Mouse (Mus musculus) forebrain, embryonic 16.5 days (tissue): ENCODE results near the gene Tnfrsf9. TPM values are rescaled to one million over a fixed set of nuclear protein-coding genes. Genes with fewer than 3 reads are reported as not detected.

Source experiments
- ATAC-seq: fragments of 200-750 bp; cut with Nextera tagmentation; 2 replicates; pipeline ENCODE4 v1.8.0; 2017; ENCODE audit warnings: mild to moderate bottlenecking, moderate library complexity
- H3K27ac ChIP-seq: fragments of 300-500 bp; sonication (generic); 2 replicates; pipeline ENCODE4 v1.5.1; 2014; ENCODE audit warnings: low read length, control low read depth
- H3K27me3 ChIP-seq: fragments of 300-500 bp; sonication (generic); replicated peaks from 2 replicates; pipeline ENCODE4 v1.6.1; 2014; ENCODE audit warnings: low read length; ENCODE audit not compliant: control insufficient read depth, insufficient read depth
- H3K36me3 ChIP-seq: fragments of 300-500 bp; sonication (generic); 2 replicates; pipeline ENCODE4 v1.6.1; 2014; ENCODE audit not compliant: control insufficient read depth, insufficient read depth
- H3K4me1 ChIP-seq: fragments of 300-500 bp; sonication (generic); replicated peaks from 2 replicates; pipeline ENCODE4 v1.6.1; 2014; ENCODE audit warnings: low read length; ENCODE audit not compliant: control insufficient read depth, insufficient read depth
- H3K4me2 ChIP-seq: fragments of 300-500 bp; sonication (generic); 2 replicates; pipeline ENCODE4 v1.6.1; 2014; ENCODE audit warnings: mild to moderate bottlenecking, low read length, control low read depth
- H3K4me3 ChIP-seq: fragments of 300-500 bp; sonication (generic); replicated peaks from 2 replicates; pipeline ENCODE4 v1.5.1; 2014; ENCODE audit warnings: mild to moderate bottlenecking, low read length, control low read depth
- H3K9ac ChIP-seq: fragments of 300-500 bp; sonication (generic); replicated peaks from 2 replicates; pipeline ENCODE4 v1.6.1; 2014; ENCODE audit warnings: low read depth, low read length, control low read depth
- H3K9me3 ChIP-seq: fragments of 300-500 bp; sonication (generic); 2 replicates; pipeline ENCODE4 v1.6.1; 2016; ENCODE audit warnings: low read length; ENCODE audit not compliant: control insufficient read depth
- WGBS: fragments of 180-500 bp; shearing (Covaris S2); extraction: QIAGEN DNeasy Blood & Tissue Kit; methylation state at CpG from one replicate; pipeline ENCODE4 v1.1.7; 2014; 5-methylcytosine and 5-hydroxymethylcytosine counted together
- polyA plus RNA-seq: library from polyadenylated mRNA; unstranded; fragments of >200 nt; fragmentation: Nextera tagmentation; extraction: Ambion mirVana; gene quantifications from 2 replicates; pipeline ENCODE4 v1.2.1, GENCODE M21; 2015

Tnfrsf9 gene
- polyA plus RNA-seq, 1 experiment from 2014 or later, result 0.34 TPM

- Histone ChIP-seq H3K4me1 (peaks cover 4% of the 10 kb centered on the region; the same call in 1 of the 2 replicates), H3K9me3 (no peaks in the 10 kb centered on the region), H3K4me2 (no peak overlapping the region), H3K9ac (no peak overlapping the region), H3K27ac (no peak overlapping the region), H3K4me3 (no peak overlapping the region), H3K36me3 (no peaks in the 10 kb centered on the region), H3K27me3 (no peaks in the 10 kb centered on the region)
- WGBS, result 75% methylated on average over 11 of the region's 11 CpGs
- ATAC-seq, result no peak
These were observed 51.2 kb downstream of the Tnfrsf9 start for GRCm38 (mm10) chr4:150965555-150965951.

GRCm38 (mm10) chr4:150966556-150966955, 52.2 kb downstream of the Tnfrsf9 start:
- WGBS, result 23% methylated on average over 7 of the region's 7 CpGs
- Histone ChIP-seq H3K4me1 (peaks cover 4% of the 10 kb centered on the region; the same call in 1 of the 2 replicates), H3K27me3 (no peaks in the 10 kb centered on the region), H3K4me2 (no peak overlapping the region), H3K27ac (no peak overlapping the region), H3K4me3 (no peak overlapping the region), H3K36me3 (no peaks in the 10 kb centered on the region), H3K9me3 (no peaks in the 10 kb centered on the region), H3K9ac (no peak overlapping the region)
- ATAC-seq, result no peak

- no peak for ATAC-seq
- Histone ChIP-seq H3K4me2 (no peak overlapping the region), H3K27ac (no peak overlapping the region), H3K27me3 (no peaks in the 10 kb centered on the region), H3K4me3 (no peak overlapping the region), H3K36me3 (no peaks in the 10 kb centered on the region), H3K9ac (no peak overlapping the region), H3K9me3 (no peaks in the 10 kb centered on the region), H3K4me1 (peaks cover 4% of the 10 kb centered on the region; the same call in 1 of the 2 replicates)
- WGBS, result 93% methylated on average over 8 of the region's 8 CpGs
These were observed 54.6 kb downstream of the Tnfrsf9 start for GRCm38 (mm10) chr4:150968956-150969355.

GRCm38 (mm10) chr4:150973264-150973663, 58.9 kb downstream of the Tnfrsf9 start:
- Histone ChIP-seq H3K4me3 (no peak overlapping the region), H3K9me3 (no peaks in the 10 kb centered on the region), H3K27me3 (no peaks in the 10 kb centered on the region), H3K4me2 (no peak overlapping the region), H3K9ac (no peak overlapping the region), H3K36me3 (no peaks in the 10 kb centered on the region), H3K4me1 (no peaks in the 10 kb centered on the region), H3K27ac (no peak overlapping the region)
- 80% methylated on average over 8 of the region's 8 CpGs for WGBS
- no peak for ATAC-seq

GRCm38 (mm10) chr4:150975145-150975544, 60.8 kb downstream of the Tnfrsf9 start:
- Histone ChIP-seq H3K27me3 (no peaks in the 10 kb centered on the region), H3K36me3 (no peaks in the 10 kb centered on the region), H3K4me2 (no peak overlapping the region), H3K4me1 (no peaks in the 10 kb centered on the region), H3K27ac (no peak overlapping the region), H3K9ac (no peak overlapping the region), H3K9me3 (no peaks in the 10 kb centered on the region), H3K4me3 (no peak overlapping the region)
- ATAC-seq, result no peak
- 46% methylated on average over 1 of the region's 1 CpGs for WGBS

GRCm38 (mm10) chr4:150978156-150978910, 64.0 kb downstream of the Tnfrsf9 start:
- 66% methylated on average over 21 of the region's 21 CpGs for WGBS
- H3K27me3 ChIP-seq, result no peaks in the 10 kb centered on the region
- H3K9me3 ChIP-seq, result no peaks in the 10 kb centered on the region
- no peaks in the 10 kb centered on the region for H3K4me1 ChIP-seq
- no peak overlapping the region for H3K27ac ChIP-seq
- H3K9ac ChIP-seq, result no peak overlapping the region
- no peak overlapping the region for H3K4me2 ChIP-seq
- no peaks in the 10 kb centered on the region for H3K36me3 ChIP-seq
- no peak overlapping the region for H3K4me3 ChIP-seq
- no peak for ATAC-seq

- H3K4me2 ChIP-seq, result no peak overlapping the region
These were observed 65.1 kb downstream of the Tnfrsf9 start for GRCm38 (mm10) chr4:150979455-150979854.

GRCm38 (mm10) chr4:150980153-150980552, 65.8 kb downstream of the Tnfrsf9 start:
- Histone ChIP-seq H3K27me3 (no peaks in the 10 kb centered on the region), H3K9ac (no peak overlapping the region), H3K27ac (no peak overlapping the region), H3K4me3 (no peak overlapping the region), H3K4me2 (no peak overlapping the region), H3K4me1 (no peaks in the 10 kb centered on the region), H3K36me3 (no peaks in the 10 kb centered on the region), H3K9me3 (no peaks in the 10 kb centered on the region)
- WGBS, result 93% methylated on average over 5 of the region's 5 CpGs
- no peak for ATAC-seq

More at GRCm38 (mm10) chr4:150979455-150979854, 65.1 kb downstream of the Tnfrsf9 start:
- H3K27ac ChIP-seq, result no peak overlapping the region
- no peaks in the 10 kb centered on the region for H3K27me3 ChIP-seq
- no peaks in the 10 kb centered on the region for H3K4me1 ChIP-seq
- ATAC-seq, result no peak
- H3K9ac ChIP-seq, result no peak overlapping the region
- no peak overlapping the region for H3K4me3 ChIP-seq
- H3K9me3 ChIP-seq, result no peaks in the 10 kb centered on the region
- H3K36me3 ChIP-seq, result no peaks in the 10 kb centered on the region
- WGBS, result 84% methylated on average over 9 of the region's 9 CpGs

- no peak overlapping the region for H3K9ac ChIP-seq
- WGBS, result 51% methylated on average over 6 of the region's 6 CpGs
These were observed 75.8 kb downstream of the Tnfrsf9 start for GRCm38 (mm10) chr4:150990148-150990547.

More at GRCm38 (mm10) chr4:150990148-150990547, 75.8 kb downstream of the Tnfrsf9 start:
- H3K4me3 ChIP-seq, result no peak overlapping the region
- H3K27ac ChIP-seq, result no peak overlapping the region
- no peak for ATAC-seq
- no peak overlapping the region for H3K4me2 ChIP-seq
- H3K4me1 ChIP-seq, result no peaks in the 10 kb centered on the region
- no peaks in the 10 kb centered on the region for H3K27me3 ChIP-seq
- no peaks in the 10 kb centered on the region for H3K36me3 ChIP-seq
- H3K9me3 ChIP-seq, result no peaks in the 10 kb centered on the region
